ENCODE assay signal across 19 mouse cellular contexts in the genomic region with DNA sequence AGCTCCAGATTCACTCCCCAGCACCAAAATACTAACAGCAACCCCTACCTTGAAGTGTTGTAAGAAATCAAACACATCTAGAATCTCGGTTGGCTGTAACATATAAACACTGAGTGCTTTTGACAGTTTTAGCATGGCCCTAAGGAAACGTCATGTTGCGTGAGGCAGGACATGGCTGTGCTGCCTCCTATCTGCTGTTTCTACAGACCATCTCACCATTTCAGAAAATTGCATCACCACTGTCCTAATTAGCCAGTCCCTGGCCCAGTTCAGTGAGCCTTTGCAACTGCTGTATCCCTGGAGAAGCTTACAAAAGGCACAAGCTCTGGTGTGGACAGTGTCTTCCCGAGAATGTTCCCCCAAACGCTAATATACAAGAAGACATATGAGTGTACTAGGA. TPM values are rescaled to one million over a fixed set of nuclear protein-coding genes. Genes with fewer than 3 reads are reported as not detected.
DNase-seq lines count a peak whose midpoint lies in the region; ATAC-seq and TF ChIP-seq lines count a peak whose summit lies in the region.
"Had no signal": no experiment of that assay in that cellular context is flagged by ENCODE, and none has a peak within 500 bp of the region (broad histone marks: within the 10 kb centered on the region; RNA-seq: fewer than 3 reads in every experiment).

No protein-coding gene starts in this region.

- WGBS in lung, embryonic 14.5 days: 55% methylated on average over 5 of the region's 5 CpGs

- H3K4me2 ChIP-seq in lung, embryonic 14.5 days: no peak overlapping the region
- H3K4me2 ChIP-seq: heart, embryonic 15.5 days; liver, embryonic 11.5 days; stomach, embryonic 15.5 days had no signal

- no peaks in the 10 kb centered on the region for H3K4me1 ChIP-seq in lung, embryonic 14.5 days (ENCODE audit: insufficient read depth)
- H3K4me1 ChIP-seq: heart, embryonic 15.5 days; limb, embryonic 10.5 days; stomach, embryonic 15.5 days had no signal

- no peak overlapping the region for H3K27ac ChIP-seq in lung, embryonic 14.5 days (ENCODE audit: low read depth)
- H3K27ac ChIP-seq: heart, embryonic 15.5 days; limb, embryonic 10.5 days; macrophage; stomach, embryonic 15.5 days had no signal

- no peak overlapping the region for H3K4me3 ChIP-seq in lung, embryonic 14.5 days (ENCODE audit: low read depth, low read length)
- H3K4me3 ChIP-seq in C2C12 (ENCODE audit: insufficient read depth, poor library complexity, severe bottlenecking): no peak overlapping the region
- H3K4me3 ChIP-seq: heart, embryonic 15.5 days; limb, embryonic 10.5 days; stomach, embryonic 15.5 days had no signal

- 0 out of 2 replicates have a peak, but pooled peaks cover 6% of the 10 kb centered on the region for H3K9me3 ChIP-seq in lung, embryonic 14.5 days (ENCODE audit: low read depth, low read length)
- H3K9me3 ChIP-seq: heart, embryonic 15.5 days; limb, embryonic 10.5 days; stomach, embryonic 15.5 days had no signal

- no peaks in the 10 kb centered on the region for H3K27me3 ChIP-seq in lung, embryonic 14.5 days (ENCODE audit: insufficient read depth, low read length)
- no peaks in the 10 kb centered on the region for H3K27me3 ChIP-seq in C2C12 (ENCODE audit: control insufficient read depth, insufficient read depth, insufficient read length)
- H3K27me3 ChIP-seq: CH12.LX; heart, embryonic 15.5 days; stomach, embryonic 15.5 days had no signal

- TF ChIP-seq CTCF in lung, embryonic 14.5 days (IDR thresholded peaks at IDR 0.05; ENCODE audit: low read depth): peak; percentile 37; the same call in 1 of the 2 replicates
- TF ChIP-seq CTCF in C2C12 (IDR thresholded peaks at IDR 0.05; ENCODE audit: control insufficient read depth, insufficient read depth, insufficient read length): peak; percentile 10

- no peaks in the 10 kb centered on the region for H3K79me3 ChIP-seq in C2C12 (ENCODE audit: low read depth)

- DNase-seq in lung, embryonic 14.5 days: peak; percentile 54
- no peak for DNase-seq in lung, postnatal 14 days
- peak; percentile 47 for DNase-seq in NIH3T3 (ENCODE audit: low read depth)
- peak; percentile 42 for DNase-seq in lung, postnatal 36 days
- no peak for DNase-seq in embryo, embryonic 10.5 days (ENCODE audit: low spot score)
- no peak for DNase-seq in thymus, postnatal 0 days (ENCODE audit: low spot score)
- DNase-seq: cerebellum, postnatal 14 days; kidney, adult 9 months; midbrain, embryonic 14.5 days; spleen, adult 18-20 months; thymus, postnatal 14 days had no signal

- H3K36me3 ChIP-seq in lung, embryonic 14.5 days (ENCODE audit: insufficient read depth): no peaks in the 10 kb centered on the region
- no peaks in the 10 kb centered on the region for H3K36me3 ChIP-seq in C2C12 (ENCODE audit: control insufficient read depth, insufficient read depth)
- H3K36me3 ChIP-seq: heart, embryonic 15.5 days; limb, embryonic 10.5 days; stomach, embryonic 15.5 days had no signal

- no peaks in the 10 kb centered on the region for H3K79me2 ChIP-seq in C2C12 (ENCODE audit: control insufficient read depth, insufficient read depth)

- no peak overlapping the region for H3K9ac ChIP-seq in lung, embryonic 14.5 days
- H3K9ac ChIP-seq: heart, embryonic 15.5 days; stomach, embryonic 15.5 days had no signal

- peak; percentile 49; the same call in 1 of the 2 replicates for ATAC-seq in lung, embryonic 14.5 days (ENCODE audit: insufficient read depth)
- ATAC-seq: forebrain, embryonic 14.5 days had no signal

- no peak overlapping the region for H3ac ChIP-seq in C2C12 (ENCODE audit: control insufficient read depth, insufficient read length, low read depth)

TF ChIP-seq in C2C12, 6 proteins besides CTCF, POLR2A, EP300 and RAD21:
- TF ChIP-seq MYOG (IDR thresholded peaks at IDR 0.05; ENCODE audit: control insufficient read depth, extremely low read depth, insufficient read length) (no peak), MAX (IDR thresholded peaks at IDR 0.05) (no peak), CEBPB (IDR thresholded peaks at IDR 0.05; ENCODE audit: low read depth) (peak; percentile 4), USF1 (IDR thresholded peaks at IDR 0.05; ENCODE audit: low read depth) (no peak)

RNA-seq across cellular contexts. Expression of a gene that starts 16.7 kb away (rescaled TPM):
- 148 and 158 TPM in 2 replicates for polyA plus RNA-seq in lung, embryonic 14.5 days (2014; fragmentation: Nextera tagmentation; extraction: Ambion mirVana)
- polyA plus RNA-seq in C2C12 (2012; fragmentation: generic; extraction: Trizol): 22.4 TPM
- 77.5 and 78.4 TPM in 2 replicates for polyA plus RNA-seq in thymus, postnatal 0 days (2015; fragmentation: Nextera tagmentation; extraction: Ambion mirVana)

Comparison
In these comparisons a context has a peak if more than half of its experiments do, and no peak if none do; other contexts are left out.
1. DNase-seq: peak in lung, embryonic 14.5 days (single experiment), NIH3T3 (single experiment) and lung, postnatal 36 days (single experiment); none in lung, postnatal 14 days (single experiment), embryo, embryonic 10.5 days (single experiment) and thymus, postnatal 0 days (single experiment).